Mouse (Mus musculus) erythroblast, embryonic 14.5 days (primary cell): ENCODE results near the gene Entpd7.

ENCODE experiments used
- GATA1 ChIP-seq: IDR thresholded peaks from 2 replicates; pipeline ENCODE4 v1.6.1; 2012; ENCODE audit warnings: low read length, inconsistent platforms, mixed read lengths
- TAL1 ChIP-seq: IDR thresholded peaks from 3 replicates; pipeline ENCODE4 v1.6.1; 2012; ENCODE audit warnings: low read length, inconsistent platforms, mixed read lengths

GRCm38 (mm10) chr19:43689419-43690246 is at the start of gene Entpd7:
- TF ChIP-seq GATA1 = no peak
- no peak for TF ChIP-seq TAL1
